In the genomic region with DNA sequence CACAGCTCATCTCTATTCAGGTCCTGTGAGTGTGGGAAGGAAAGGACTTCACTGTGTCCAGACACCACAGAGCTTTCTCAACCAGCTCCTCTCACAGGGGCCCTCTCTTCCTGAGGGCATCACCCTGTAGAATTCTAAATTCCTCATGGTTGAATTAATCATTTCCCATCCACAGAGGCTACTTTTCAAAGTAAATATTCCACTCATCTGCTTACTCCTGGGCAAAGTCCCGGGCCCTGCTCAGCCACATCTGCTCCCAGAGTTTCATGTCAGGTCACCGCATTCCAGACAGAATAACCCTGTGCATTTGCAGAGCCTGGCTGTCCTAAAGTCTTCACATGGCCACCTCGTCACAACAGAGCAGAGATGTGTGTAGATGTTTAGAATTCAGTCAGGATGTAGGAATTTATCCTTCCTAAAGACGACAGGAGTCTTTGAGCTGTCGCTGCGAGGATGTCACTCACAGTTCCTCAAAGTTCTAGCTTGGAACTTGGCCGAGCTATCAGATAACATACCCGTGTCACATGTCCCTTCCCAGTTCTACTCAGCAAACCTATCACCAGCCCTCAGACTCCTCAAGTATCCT, we compare ENCODE assay signal across 21 mouse cellular contexts.
DNase-seq lines count a peak whose midpoint lies in the region; ATAC-seq and TF ChIP-seq lines count a peak whose summit lies in the region.
"Had no signal": no experiment of that assay in that cellular context is flagged by ENCODE, and none has a peak within 500 bp of the region (broad histone marks: within the 10 kb centered on the region; RNA-seq: fewer than 3 reads in every experiment).

No protein-coding gene starts in this region.

- ATAC-seq in liver, embryonic 16.5 days (ENCODE audit: low read depth): peak; percentile 64
- ATAC-seq in liver, embryonic 11.5 days (replicated peaks; ENCODE audit: low FRiP score): no peak
- ATAC-seq in kidney, postnatal 0 days (replicated peaks; ENCODE audit: low FRiP score, low read depth): peak; percentile 78
- ATAC-seq in stomach, postnatal 0 days (ENCODE audit: low FRiP score, low TSS enrichment): no peak
- ATAC-seq: forebrain, embryonic 16.5 days had no signal

- no peaks in the 10 kb centered on the region for H3K4me1 ChIP-seq in liver, embryonic 16.5 days (ENCODE audit: control insufficient read depth, low read depth, low read length)
- no peaks in the 10 kb centered on the region; the same call in 1 of the 2 replicates for H3K4me1 ChIP-seq in liver, embryonic 11.5 days (replicated peaks; ENCODE audit: control insufficient read depth, insufficient read depth, low read length)
- peaks cover 7% of the 10 kb centered on the region; the same call in 1 of the 2 replicates for H3K4me1 ChIP-seq in kidney, postnatal 0 days (replicated peaks; ENCODE audit: insufficient read depth, low read length)
- no peaks in the 10 kb centered on the region for H3K4me1 ChIP-seq in stomach, postnatal 0 days (replicated peaks; ENCODE audit: control insufficient read depth, insufficient read depth)

- H3K4me3 ChIP-seq in liver, embryonic 16.5 days (ENCODE audit: low read depth, low read length): no peak overlapping the region
- no peak overlapping the region for H3K4me3 ChIP-seq in liver, embryonic 11.5 days (ENCODE audit: low read depth, low read length)
- H3K4me3 ChIP-seq in kidney, postnatal 0 days (replicated peaks; ENCODE audit: low read depth, low read length): no peak overlapping the region
- H3K4me3 ChIP-seq in stomach, postnatal 0 days (ENCODE audit: low read depth, low read length): no peak overlapping the region
- H3K4me3 ChIP-seq: embryonic facial prominence, embryonic 15.5 days; heart, embryonic 10.5 days; layer of hippocampus, adult 2 months; limb, embryonic 15.5 days; lung, embryonic 15.5 days had no signal

- no peak overlapping the region for H3K9ac ChIP-seq in liver, embryonic 16.5 days (ENCODE audit: low read depth, low read length)
- H3K9ac ChIP-seq in liver, embryonic 11.5 days (ENCODE audit: low read depth, low read length): no peak overlapping the region
- H3K9ac ChIP-seq in kidney, postnatal 0 days (ENCODE audit: low read depth, low read length): no peak overlapping the region
- no peak overlapping the region for H3K9ac ChIP-seq in stomach, postnatal 0 days (ENCODE audit: low read length)
- H3K9ac ChIP-seq: embryonic facial prominence, embryonic 15.5 days; limb, embryonic 15.5 days; lung, embryonic 15.5 days had no signal

- H3K4me2 ChIP-seq in liver, embryonic 16.5 days (ENCODE audit: low read depth, low read length): no peak overlapping the region
- H3K4me2 ChIP-seq in liver, embryonic 11.5 days: no peak overlapping the region
- no peak overlapping the region for H3K4me2 ChIP-seq in kidney, postnatal 0 days (ENCODE audit: low read length)
- no peak overlapping the region for H3K4me2 ChIP-seq in stomach, postnatal 0 days (replicated peaks; ENCODE audit: low read depth)
- H3K4me2 ChIP-seq: embryonic facial prominence, embryonic 15.5 days; limb, embryonic 15.5 days; lung, embryonic 15.5 days; midbrain, embryonic 11.5 days had no signal

- TF ChIP-seq CTCF in kidney, postnatal 0 days (IDR thresholded peaks at IDR 0.05; ENCODE audit: low read depth): no peak
- TF ChIP-seq CTCF in stomach, postnatal 0 days (IDR thresholded peaks at IDR 0.05; ENCODE audit: low read depth): no peak

- H3K36me3 ChIP-seq in liver, embryonic 16.5 days (ENCODE audit: control insufficient read depth, insufficient read depth): no peaks in the 10 kb centered on the region
- H3K36me3 ChIP-seq in liver, embryonic 11.5 days (ENCODE audit: control insufficient read depth, insufficient read depth, low read length): no peaks in the 10 kb centered on the region
- no peaks in the 10 kb centered on the region for H3K36me3 ChIP-seq in kidney, postnatal 0 days (ENCODE audit: insufficient read depth, low read length)
- H3K36me3 ChIP-seq in stomach, postnatal 0 days (ENCODE audit: control insufficient read depth, insufficient read depth, low read length): no peaks in the 10 kb centered on the region
- H3K36me3 ChIP-seq: embryonic facial prominence, embryonic 15.5 days; heart, embryonic 10.5 days; limb, embryonic 15.5 days; lung, embryonic 15.5 days had no signal

- DNase-seq in liver, embryonic 11.5 days (ENCODE audit: low spot score): no peak
- peak; percentile 62 for DNase-seq in kidney, adult 18-20 months
- DNase-seq in kidney, postnatal 0 days (ENCODE audit: low spot score): peak; percentile 33
- no peak for DNase-seq in lung, postnatal 25 days (ENCODE audit: low spot score)
- DNase-seq in cerebellum, postnatal 25 days: no peak
- DNase-seq in stomach, postnatal 0 days (ENCODE audit: low spot score): no peak
- DNase-seq: adrenal gland, postnatal 14 days; B cell, adult 2 months; cerebellum, adult 11 months; cerebellum, postnatal 14 days; heart, postnatal 10 days; retina, postnatal 1 day; thymus, postnatal 25 days had no signal

- no peak overlapping the region for H3K27ac ChIP-seq in liver, embryonic 16.5 days (ENCODE audit: low read length)
- H3K27ac ChIP-seq in liver, embryonic 11.5 days (ENCODE audit: low read depth, low read length): no peak overlapping the region
- H3K27ac ChIP-seq in kidney, postnatal 0 days: 0 out of 2 replicates have a peak overlapping the region, but pooled peaks have one; percentile 10
- H3K27ac ChIP-seq in stomach, postnatal 0 days (replicated peaks): no peak overlapping the region
- H3K27ac ChIP-seq: embryonic facial prominence, embryonic 15.5 days; heart, embryonic 10.5 days; layer of hippocampus, adult 2 months; limb, embryonic 15.5 days; lung, embryonic 15.5 days had no signal

- TF ChIP-seq EP300 in stomach, postnatal 0 days (optimal IDR thresholded peaks at IDR 0.05): no peak

- H3K27me3 ChIP-seq in liver, embryonic 16.5 days (ENCODE audit: control insufficient read depth, insufficient read depth, low read depth, low read length): no peaks in the 10 kb centered on the region
- H3K27me3 ChIP-seq in liver, embryonic 11.5 days (replicated peaks; ENCODE audit: control insufficient read depth, insufficient read depth, low read length): no peaks in the 10 kb centered on the region
- H3K27me3 ChIP-seq in kidney, postnatal 0 days (ENCODE audit: insufficient read depth, low read length): no peaks in the 10 kb centered on the region; the same call in 1 of the 2 replicates
- no peaks in the 10 kb centered on the region for H3K27me3 ChIP-seq in stomach, postnatal 0 days (ENCODE audit: control insufficient read depth, insufficient read depth, low read length)
- H3K27me3 ChIP-seq: lung, embryonic 15.5 days had no signal

- no peaks in the 10 kb centered on the region for H3K9me3 ChIP-seq in liver, embryonic 16.5 days (replicated peaks; ENCODE audit: control insufficient read depth, low read length)
- H3K9me3 ChIP-seq in liver, embryonic 11.5 days (ENCODE audit: control insufficient read depth, low read length): no peaks in the 10 kb centered on the region
- no peaks in the 10 kb centered on the region for H3K9me3 ChIP-seq in kidney, postnatal 0 days (replicated peaks; ENCODE audit: low read length)
- no peaks in the 10 kb centered on the region for H3K9me3 ChIP-seq in stomach, postnatal 0 days (ENCODE audit: control insufficient read depth, low read length)
- H3K9me3 ChIP-seq: embryonic facial prominence, embryonic 15.5 days; heart, embryonic 10.5 days; limb, embryonic 15.5 days; lung, embryonic 15.5 days had no signal

- WGBS in liver, embryonic 16.5 days (ENCODE audit: insufficient replicate concordance): 46% methylated on average over 8 of the region's 8 CpGs
- WGBS in liver, embryonic 11.5 days: 59% methylated on average over 8 of the region's 8 CpGs
- WGBS in kidney, postnatal 0 days: 45% methylated on average over 8 of the region's 8 CpGs
- 52% methylated on average over 8 of the region's 8 CpGs for WGBS in stomach, postnatal 0 days

Comparison
In these comparisons a context has a peak if more than half of its experiments do, and no peak if none do; other contexts are left out.
1. ATAC-seq: peak in liver, embryonic 16.5 days (single experiment) and kidney, postnatal 0 days (single experiment); none in liver, embryonic 11.5 days (single experiment) and stomach, postnatal 0 days (single experiment).
2. DNase-seq: peak in kidney, adult 18-20 months (single experiment) and kidney, postnatal 0 days (single experiment); none in liver, embryonic 11.5 days (single experiment), lung, postnatal 25 days (single experiment), cerebellum, postnatal 25 days (0 of 2) and stomach, postnatal 0 days (single experiment).